Mouse (Mus musculus) bone marrow, adult 2 months (tissue): ENCODE measurements around the gene Rcsd1. TPM values are rescaled to one million over a fixed set of nuclear protein-coding genes. Genes with fewer than 3 reads are reported as not detected.
A peak's percentile ranks its signal among the peaks of the same experiment; 100 is the strongest.

Experiments
- H3K27ac ChIP-seq: fragments of 200-500 bp; 2 replicates; pipeline ENCODE4 v1.5.1; 2012; ENCODE audit warnings: low read depth, mild to moderate bottlenecking, control low read depth, inconsistent platforms, low read length; ENCODE audit not compliant: control insufficient read depth, poor library complexity, insufficient read depth
- H3K4me1 ChIP-seq: fragments of 200-500 bp; 2 replicates; pipeline ENCODE4 v1.6.1; 2011; ENCODE audit warnings: low read length; ENCODE audit not compliant: control insufficient read depth, insufficient read depth
- H3K4me3 ChIP-seq: fragments of 200-500 bp; replicated peaks from 2 replicates; pipeline ENCODE3; 2011; ENCODE audit warnings: mild to moderate bottlenecking, low read depth, low read length, control low read depth; ENCODE audit not compliant: control insufficient read depth
- CTCF ChIP-seq: fragments of 200-500 bp; IDR thresholded peaks from 2 replicates; pipeline ENCODE4 v1.5.1; 2011; ENCODE audit warnings: low read length, control low read depth; ENCODE audit not compliant: control insufficient read depth, insufficient read depth
- POLR2A ChIP-seq: fragments of 200-500 bp; IDR thresholded peaks from 2 replicates; pipeline ENCODE4 v1.6.1; 2011; ENCODE audit warnings: low read depth, mild to moderate bottlenecking, control low read depth, low read length, borderline replicate concordance; ENCODE audit not compliant: control insufficient read depth
- WGBS: fragments of 180-500 bp; shearing (Covaris S2); methylation state at CpG from one replicate; pipeline ENCODE4 v1.1.7; 2018; 5-methylcytosine and 5-hydroxymethylcytosine counted together
- polyA plus RNA-seq: library from polyadenylated mRNA; stranded (reverse); fragments of >200 nt; gene quantifications from 2 replicates; pipeline ENCODE4 v1.2.4, GENCODE M21; 2011; ENCODE audit warnings: low replicate concordance; ENCODE audit not compliant: missing spikeins, insufficient read depth, insufficient read length

The Rcsd1 gene
- 51.6 and 119 TPM in 2 replicates for polyA plus RNA-seq

- no peak for TF ChIP-seq CTCF
- no peak for TF ChIP-seq POLR2A
- peak within 1 kb of the TSS; percentile 98 for H3K4me3 ChIP-seq
- peaks cover 4% of the 10 kb centered on the region for H3K4me1 ChIP-seq
- 6% methylated on average over 5 of the region's 5 CpGs for WGBS
- H3K27ac ChIP-seq = peak within 1 kb of the TSS; percentile 70
Observed at GRCm38 (mm10) chr1:165709629-165710256, at the start of gene Rcsd1. Gene Rcsd1, minus strand, starts transcription at chr1:165709757.

GRCm38 (mm10) chr1:165755194-165755593, 45.6 kb upstream of the Rcsd1 start:
- Histone ChIP-seq H3K4me1 (no peaks in the 10 kb centered on the region; the same call in 1 of the 2 replicates), H3K27ac (no peak overlapping the region), H3K4me3 (no peak overlapping the region)
- TF ChIP-seq CTCF = no peak
- no peak for TF ChIP-seq POLR2A
- 61% methylated on average over 4 of the region's 4 CpGs for WGBS

GRCm38 (mm10) chr1:165754205-165754604, 44.6 kb upstream of the Rcsd1 start:
- Histone ChIP-seq H3K27ac (no peak overlapping the region), H3K4me1 (no peaks in the 10 kb centered on the region), H3K4me3 (no peak overlapping the region)
- TF ChIP-seq POLR2A (no peak), CTCF (no peak)
- WGBS = 85% methylated on average over 6 of the region's 6 CpGs

GRCm38 (mm10) chr1:165751838-165752237, 42.3 kb upstream of the Rcsd1 start:
- H3K27ac ChIP-seq = no peak overlapping the region
- TF ChIP-seq POLR2A = no peak
- no peak for TF ChIP-seq CTCF
- WGBS = 84% methylated on average over 5 of the region's 5 CpGs
- no peak overlapping the region for H3K4me3 ChIP-seq
- no peaks in the 10 kb centered on the region for H3K4me1 ChIP-seq

GRCm38 (mm10) chr1:165751142-165751541, 41.6 kb upstream of the Rcsd1 start:
- Histone ChIP-seq H3K27ac (no peak overlapping the region), H3K4me3 (no peak overlapping the region), H3K4me1 (no peaks in the 10 kb centered on the region)
- no peak for TF ChIP-seq CTCF
- no peak for TF ChIP-seq POLR2A

- WGBS = 60% methylated on average over 11 of the region's 11 CpGs
- no peak overlapping the region for H3K27ac ChIP-seq
- no peaks in the 10 kb centered on the region for H3K4me1 ChIP-seq
- TF ChIP-seq POLR2A (no peak), CTCF (no peak)
- H3K4me3 ChIP-seq = no peak overlapping the region
Observed at GRCm38 (mm10) chr1:165748053-165748452, 38.5 kb upstream of the Rcsd1 start.

GRCm38 (mm10) chr1:165741989-165742388, 32.4 kb upstream of the Rcsd1 start:
- WGBS = 84% methylated on average over 8 of the region's 8 CpGs
- no peak for TF ChIP-seq CTCF
- no peak for TF ChIP-seq POLR2A
- peaks cover 2% of the 10 kb centered on the region for H3K4me1 ChIP-seq
- no peak overlapping the region for H3K4me3 ChIP-seq
- no peak overlapping the region for H3K27ac ChIP-seq

- 78% methylated on average over 1 of the region's 1 CpGs for WGBS
- no peak overlapping the region for H3K27ac ChIP-seq
- no peak for TF ChIP-seq CTCF
- no peak for TF ChIP-seq POLR2A
- no peak overlapping the region for H3K4me3 ChIP-seq
- peaks cover 5% of the 10 kb centered on the region for H3K4me1 ChIP-seq
Observed at GRCm38 (mm10) chr1:165738985-165739384, 29.4 kb upstream of the Rcsd1 start.
